Mouse (Mus musculus): ENCODE results near the gene Bhmt2.

The Bhmt2 gene

GRCm38 (mm10) chr13:93674131-93674561 is at the start of gene Bhmt2, which contains the start of gene Dmgdh:
TSS of gene Bhmt2 (minus strand) at chr13:93674302.
TSS of gene Dmgdh (plus strand) at chr13:93674433.
- DNase-seq, result peak; percentile 43 to 82

DNA sequence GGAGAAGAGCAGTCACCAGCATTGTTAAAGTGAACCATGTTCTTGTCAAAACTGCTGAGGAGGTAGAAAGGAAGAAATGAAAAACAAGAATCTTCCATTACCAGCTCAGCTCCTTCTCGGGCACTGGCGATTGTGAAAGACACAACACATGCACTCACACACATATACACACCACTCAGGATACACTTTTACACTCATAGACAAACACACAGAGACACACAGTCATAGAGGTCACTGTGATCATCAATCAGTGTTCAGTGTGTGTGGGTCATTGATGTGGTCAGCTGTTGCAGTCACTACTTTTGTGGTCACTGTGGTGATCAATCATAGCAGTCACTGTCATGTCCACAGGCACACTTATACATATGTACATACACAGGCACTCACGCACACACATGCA is 49.4 kb upstream of the Bhmt2 start:
- DNase-seq, result no peak

- no peak for DNase-seq
Observed at GRCm38 (mm10) chr13:93721916-93722315, 47.8 kb upstream of the Bhmt2 start.

DNA sequence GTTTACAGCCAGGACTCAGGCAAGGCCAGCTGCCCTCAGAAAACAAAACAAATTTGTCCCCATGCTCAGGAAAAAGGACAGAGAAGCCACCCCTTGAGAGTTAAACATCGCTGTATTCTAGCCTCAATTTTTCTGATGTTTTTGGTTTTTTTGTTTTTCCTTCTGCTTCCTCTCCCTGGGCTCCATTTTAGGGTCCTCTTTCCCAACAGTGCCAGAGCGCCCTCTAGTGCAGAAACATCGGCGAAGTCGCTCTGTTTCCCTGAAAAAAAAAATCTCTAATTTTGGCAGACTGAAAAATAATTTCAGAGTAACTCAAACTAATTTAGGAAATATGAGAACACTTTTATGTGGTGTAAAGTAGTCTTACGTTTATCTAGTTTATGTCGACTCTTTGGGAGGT is 44.8 kb upstream of the Bhmt2 start:
- DNase-seq, result peak; percentile 58 to 78

DNA sequence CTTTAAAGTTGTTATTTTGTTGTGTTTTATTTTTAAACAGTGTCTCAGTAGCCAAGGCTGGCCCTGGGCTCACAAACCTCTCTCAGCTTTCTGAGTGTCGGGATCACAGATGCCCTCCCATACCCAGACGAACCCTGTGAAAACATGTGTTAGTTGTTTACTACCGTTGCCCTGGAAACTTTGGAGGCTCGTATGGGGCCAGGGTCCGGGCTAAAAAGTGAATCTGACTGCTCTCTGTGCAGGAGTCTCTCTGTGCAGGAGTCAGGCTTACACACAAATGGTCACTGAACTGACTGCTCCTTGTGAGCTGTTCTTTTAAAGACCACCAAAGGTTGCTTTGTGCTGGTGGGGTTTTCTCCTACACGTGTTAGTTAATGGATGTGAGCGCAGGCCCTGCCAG is 43.0 kb upstream of the Bhmt2 start:
- no peak for DNase-seq

DNA sequence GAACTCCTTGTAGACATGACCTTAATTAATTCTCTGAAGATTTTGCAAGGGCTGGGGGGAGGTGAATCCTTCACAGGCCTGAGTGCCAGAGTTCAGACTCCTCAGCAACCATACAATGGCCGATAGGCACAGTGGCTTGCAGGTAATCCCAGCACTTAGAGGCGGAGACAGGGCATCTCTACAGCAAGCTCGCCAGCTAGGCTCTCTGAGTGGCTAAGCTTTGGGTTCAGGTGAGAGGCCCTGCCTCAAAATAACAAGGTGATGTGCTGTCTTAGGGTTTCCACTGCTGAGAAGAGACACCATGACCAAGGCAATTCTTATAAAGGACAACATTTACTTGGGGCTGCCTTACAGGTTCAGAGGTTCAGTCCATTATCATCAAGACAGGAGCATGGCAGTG is 39.7 kb upstream of the Bhmt2 start:
- DNase-seq, result no peak

DNA sequence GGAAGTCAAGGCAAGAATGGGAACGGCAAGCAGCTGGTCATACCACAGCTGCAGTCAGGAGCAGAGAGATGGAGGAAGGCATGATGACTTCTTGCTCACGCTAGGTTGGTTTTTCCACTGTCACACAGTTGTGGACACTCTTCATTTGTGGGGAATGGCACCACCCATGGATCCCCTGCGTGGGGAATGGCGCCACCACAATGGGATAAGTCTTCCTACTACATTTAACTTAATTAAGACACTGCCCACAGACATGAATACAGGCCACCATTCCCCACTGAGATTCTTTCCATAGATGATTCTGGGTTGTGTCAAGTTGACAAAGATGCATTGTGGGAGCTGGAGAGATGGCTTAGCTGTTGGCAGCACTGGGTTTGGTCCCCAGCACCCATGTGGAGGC is 38.3 kb upstream of the Bhmt2 start:
- no peak for DNase-seq

- DNase-seq, result peak; percentile 21 to 70
Observed at GRCm38 (mm10) chr13:93711226-93711625, 37.1 kb upstream of the Bhmt2 start.

DNA sequence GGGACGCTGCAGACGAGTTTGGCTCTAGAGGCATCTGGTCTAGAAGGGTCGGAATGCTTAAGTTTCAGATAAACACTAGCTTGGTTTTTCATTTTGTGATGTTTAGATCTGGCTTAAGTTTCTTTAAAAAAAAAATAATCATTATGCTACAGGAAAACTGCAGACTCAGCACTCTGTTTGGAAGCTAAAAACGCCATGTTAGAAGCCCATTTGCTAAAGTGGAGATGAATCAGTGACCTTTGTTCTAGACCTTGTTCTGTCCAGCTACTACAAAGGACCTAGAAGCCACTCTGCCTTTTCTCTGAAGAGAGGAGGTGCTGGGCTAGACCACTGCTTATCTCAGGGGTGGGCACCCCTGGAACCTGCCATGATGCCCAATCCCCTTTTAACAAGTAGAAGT is 36.2 kb upstream of the Bhmt2 start:
- DNase-seq, result no peak

GRCm38 (mm10) chr13:93707271-93707670 is 33.2 kb upstream of the Bhmt2 start:
- no peak for DNase-seq

DNA sequence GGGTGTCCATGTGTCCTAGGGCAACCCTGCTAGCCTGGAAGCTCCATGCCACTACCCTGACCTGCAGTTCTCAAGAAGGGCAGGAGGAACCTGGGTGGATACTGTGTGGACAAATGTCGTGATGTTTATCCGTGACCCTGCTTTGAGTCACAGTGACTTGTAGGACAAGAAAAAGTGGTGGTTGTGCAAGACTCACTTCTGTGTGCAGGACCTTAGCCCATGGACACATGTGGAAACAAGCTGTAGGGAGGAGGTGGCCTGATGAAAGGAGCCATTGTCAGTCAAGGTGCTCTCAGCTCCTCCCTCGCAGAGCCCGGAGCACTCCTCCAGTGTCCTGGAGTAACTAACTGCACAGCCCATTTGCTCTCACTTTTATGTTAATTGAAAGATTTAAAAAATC is 31.6 kb upstream of the Bhmt2 start:
- DNase-seq, result no peak

GRCm38 (mm10) chr13:93698866-93699265 is 24.8 kb upstream of the Bhmt2 start:
- DNase-seq, result peak; percentile 87 to 88

DNA sequence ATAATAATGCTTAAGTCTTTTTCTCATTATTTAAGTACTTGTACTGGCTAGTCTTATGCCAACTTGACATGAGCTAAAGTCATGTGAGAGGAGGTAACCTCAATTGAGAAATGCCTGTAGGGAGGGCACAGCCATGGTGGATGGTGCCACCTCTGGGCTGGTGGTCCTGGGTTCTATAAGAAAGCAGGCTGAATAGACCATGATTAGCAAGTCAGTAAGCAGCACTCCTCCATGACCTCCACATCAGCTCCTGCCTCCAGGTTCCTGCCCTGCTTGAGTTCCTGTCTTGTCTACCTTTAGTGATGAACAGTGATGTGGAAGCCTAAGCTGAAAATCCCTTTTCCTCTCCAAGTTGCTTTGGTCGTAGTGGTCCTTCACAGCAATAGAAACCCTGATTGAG is 16.7 kb upstream of the Bhmt2 start:
- DNase-seq, result no peak

- DNase-seq, result no peak
Observed at GRCm38 (mm10) chr13:93689566-93689965, 15.5 kb upstream of the Bhmt2 start.

DNA sequence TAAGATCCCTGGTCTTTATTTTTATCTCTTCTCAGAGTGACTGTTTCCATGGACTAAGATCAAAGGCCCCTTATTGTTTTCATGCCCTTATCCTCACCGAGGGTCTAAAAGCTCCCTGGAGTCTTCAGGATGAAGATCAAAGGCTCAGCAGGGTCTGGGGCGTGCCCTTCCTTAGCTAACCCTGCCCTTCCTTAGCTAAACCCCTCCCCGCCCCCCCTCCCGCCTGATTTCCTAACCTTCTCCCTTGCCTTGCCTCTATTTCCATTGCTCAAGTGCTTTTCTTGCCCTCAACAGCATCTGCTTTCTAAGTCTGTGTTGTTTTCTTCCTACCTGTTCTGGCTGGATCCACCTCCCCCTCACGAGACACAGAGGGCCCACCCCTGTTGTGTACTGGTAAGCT is 13.2 kb upstream of the Bhmt2 start:
- DNase-seq, result no peak

DNA sequence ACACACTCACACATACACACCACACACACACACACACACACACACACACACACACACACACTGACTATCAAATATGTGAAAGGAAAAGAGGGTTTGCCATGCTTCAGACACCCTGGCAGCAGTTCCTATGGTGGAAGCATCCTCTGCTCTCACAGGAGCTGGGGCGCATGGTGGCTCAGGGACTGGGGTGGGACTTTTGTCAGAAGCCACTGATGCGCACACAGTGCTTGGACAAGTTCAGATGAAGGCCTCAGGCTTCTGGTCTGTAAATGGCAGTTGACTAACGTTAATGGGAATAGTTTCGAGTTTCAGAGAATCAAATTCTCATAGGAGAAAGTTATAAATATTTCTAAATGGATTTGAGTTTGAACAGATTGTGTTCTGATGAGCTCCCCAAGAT is 11.1 kb upstream of the Bhmt2 start:
- DNase-seq, result peak in 1 of 2 experiments; percentile 24

- DNase-seq, result no peak
Observed at GRCm38 (mm10) chr13:93683336-93683735, 9.2 kb upstream of the Bhmt2 start.

DNA sequence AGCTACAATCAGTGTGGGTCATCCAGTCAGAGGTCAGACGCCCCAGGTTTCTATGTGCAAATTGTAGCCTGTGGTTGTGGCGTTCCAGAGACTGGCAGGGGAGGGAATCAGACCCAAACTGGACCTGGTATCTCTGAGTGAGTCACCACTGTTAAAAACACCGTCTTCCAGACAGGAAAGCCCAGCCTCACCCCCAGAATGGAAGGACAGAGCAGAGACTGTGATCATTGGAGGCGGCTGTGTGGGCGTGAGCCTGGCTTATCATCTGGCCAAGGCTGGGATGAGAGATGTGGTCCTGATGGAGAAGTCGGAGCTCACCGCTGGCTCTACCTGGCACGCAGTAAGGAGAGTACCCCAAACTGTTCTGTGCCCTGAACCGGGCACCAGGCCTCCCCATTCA is 2.8 kb upstream of the Bhmt2 start:
- DNase-seq, result no peak

GRCm38 (mm10) chr13:93673296-93673695 is 806 bp downstream of the Bhmt2 start:
- no peak for DNase-seq

DNA sequence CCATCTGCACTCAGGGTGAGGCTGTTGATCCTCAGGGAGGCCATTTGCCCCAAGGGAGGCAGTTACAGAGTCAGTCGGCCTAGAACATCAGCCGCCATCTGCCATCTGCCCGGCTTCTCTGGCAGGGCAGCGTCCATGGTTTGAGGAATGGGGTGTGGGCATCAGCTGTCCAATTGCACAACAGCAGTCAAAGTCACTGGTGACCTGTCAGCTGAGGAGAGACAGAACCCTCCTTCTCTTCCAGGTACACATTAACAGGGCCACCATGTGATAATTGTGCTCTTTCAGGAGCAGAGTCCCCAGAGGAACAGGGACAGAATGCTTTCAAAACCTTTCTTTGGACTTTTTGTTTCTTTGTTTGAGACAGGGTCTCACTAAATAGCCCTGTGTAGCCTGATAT is 1.7 kb downstream of the Bhmt2 start:
- peak; percentile 65 to 88 for DNase-seq

DNA sequence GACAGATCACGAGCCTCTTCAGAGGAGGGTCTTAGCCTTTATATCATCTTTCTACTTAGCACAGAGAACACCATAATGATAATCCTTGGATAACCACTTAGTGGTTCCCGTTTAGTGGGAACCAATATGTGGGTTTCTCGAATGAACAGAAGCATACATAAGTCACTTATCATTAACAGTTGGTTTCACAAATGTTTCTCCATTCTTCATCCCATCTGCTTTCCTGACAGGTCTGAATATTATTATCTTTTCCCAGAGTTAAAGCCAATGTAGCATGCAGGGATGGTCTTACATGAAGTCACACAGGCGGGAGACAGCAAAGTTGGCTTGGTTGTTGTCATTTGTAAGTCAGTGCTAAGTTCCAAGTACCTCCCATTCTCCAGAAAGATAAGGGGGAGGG is 6.5 kb downstream of the Bhmt2 start:
- no peak for DNase-seq

DNA sequence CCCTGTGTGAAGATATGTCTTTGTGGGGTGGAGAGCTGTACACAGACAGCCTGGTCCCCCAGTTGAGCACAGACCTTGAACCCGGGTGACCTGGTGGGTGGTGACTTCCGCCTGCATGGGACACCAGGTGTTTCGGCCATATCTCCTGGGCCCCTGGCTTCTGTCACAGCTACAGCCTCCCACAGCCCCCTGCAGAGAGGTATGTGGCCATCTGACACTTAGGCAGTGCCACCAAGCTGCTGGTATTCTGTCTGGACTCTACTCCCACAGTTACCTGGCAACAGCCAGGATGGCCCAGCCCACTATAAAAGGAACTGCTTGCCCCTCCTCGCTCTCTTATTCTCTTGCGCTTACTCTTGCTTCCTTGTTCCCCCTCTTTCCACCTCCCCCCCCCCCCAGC is 16.2 kb downstream of the Bhmt2 start:
- peak in 1 of 2 experiments; percentile 54 for DNase-seq

GRCm38 (mm10) chr13:93653382-93653781 is 20.7 kb downstream of the Bhmt2 start:
- DNase-seq, result no peak

DNA sequence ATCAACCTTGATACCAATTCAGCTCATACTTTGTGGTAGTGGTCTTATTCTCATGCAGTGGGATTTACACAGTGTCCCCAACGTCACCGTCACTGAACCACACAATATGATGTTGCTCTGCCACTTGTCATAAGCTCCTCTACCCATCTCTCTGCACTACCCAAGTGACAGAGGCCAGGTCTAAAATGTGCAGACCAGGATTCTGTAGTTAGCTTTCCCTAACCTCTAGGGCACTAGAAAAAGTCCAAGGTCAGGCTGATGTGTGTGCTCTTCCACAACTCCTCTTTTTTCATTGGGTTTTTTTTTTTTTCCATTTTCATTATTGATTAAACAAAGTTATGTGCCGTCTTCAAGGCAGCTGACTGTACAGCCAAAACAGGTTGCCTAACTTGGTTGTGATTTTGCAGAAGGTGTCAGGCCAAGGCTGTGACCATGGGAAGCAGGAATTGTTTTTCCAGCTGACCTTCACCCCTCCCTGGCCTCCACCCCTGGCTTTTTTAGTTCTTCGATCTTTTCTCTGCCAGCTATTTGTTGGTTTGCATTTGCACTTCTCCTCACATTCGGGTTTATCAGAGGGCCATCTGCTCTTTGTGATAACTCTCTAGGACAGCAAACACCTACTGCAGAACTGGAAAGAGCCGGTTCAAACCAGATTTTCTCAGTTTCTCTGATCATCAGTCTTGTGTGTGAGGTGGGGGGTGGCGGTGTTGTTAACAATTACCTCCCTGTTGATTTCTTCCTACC is 25.5 kb downstream of the Bhmt2 start:
- DNase-seq, result peak; percentile 67 to 81

- peak; percentile 39 to 77 for DNase-seq
Observed at GRCm38 (mm10) chr13:93639636-93640035, 34.5 kb downstream of the Bhmt2 start.

Measured in kidney, postnatal 25 days (tissue).